ENCODE assay signal across 24 mouse cellular contexts in genomic region chr6:135041930-135042329, GRCm38 (mm10). TPM values are rescaled to one million over a fixed set of nuclear protein-coding genes. Genes with fewer than 3 reads are reported as not detected.
DNase-seq lines count a peak whose midpoint lies in the region; TF ChIP-seq lines count a peak whose summit lies in the region.
"Had no signal": no experiment of that assay in that cellular context is flagged by ENCODE, and none has a peak within 500 bp of the region (broad histone marks: within the 10 kb centered on the region; RNA-seq: fewer than 3 reads in every experiment).

No protein-coding gene starts in this region.

- H3K4me1 ChIP-seq in ES-Bruce4 (ENCODE audit: control insufficient read depth, insufficient read depth, low read length) (peaks cover 6% of the 10 kb centered on the region), ES-E14 (ENCODE audit: control insufficient read depth in 2 of 2, insufficient read depth in 2 of 2, low read length in 2 of 2, poor library complexity in 1 of 2) (peaks cover 6 to 9% of the 10 kb centered on the region in 2 experiments; a peak in 3 of 4 replicates)

- H3K9me3 ChIP-seq in ES-Bruce4 (replicated peaks; ENCODE audit: control insufficient read depth, insufficient read depth, low read length, poor library complexity, severe bottlenecking) (no peaks in the 10 kb centered on the region), ES-E14 (ENCODE audit: control insufficient read depth, insufficient read depth, low read depth, low read length) (no peaks in the 10 kb centered on the region)
- H3K9me3 ChIP-seq: embryonic facial prominence, embryonic 15.5 days; forebrain, embryonic 10.5 days; forebrain, embryonic 12.5 days had no signal

- H3K9ac ChIP-seq in ES-Bruce4 (ENCODE audit: low read depth, poor library complexity, severe bottlenecking) (no peak overlapping the region), ES-E14 (ENCODE audit: insufficient read depth, low read depth, low read length, poor library complexity, severe bottlenecking) (no peak overlapping the region)
- H3K9ac ChIP-seq: embryonic facial prominence, embryonic 13.5 days; embryonic facial prominence, embryonic 15.5 days; forebrain, embryonic 12.5 days had no signal

- H3K27ac ChIP-seq in ES-Bruce4 (ENCODE audit: insufficient read depth, low read length) (no peak overlapping the region), ES-E14 (ENCODE audit: insufficient read depth, low read depth, low read length, poor library complexity, severe bottlenecking) (no peak overlapping the region)
- H3K27ac ChIP-seq: embryonic facial prominence, embryonic 13.5 days; embryonic facial prominence, embryonic 15.5 days; forebrain, embryonic 10.5 days; forebrain, embryonic 12.5 days had no signal

- H3K27me3 ChIP-seq in ES-Bruce4 (ENCODE audit: control insufficient read depth, insufficient read depth, low read length, poor library complexity, severe bottlenecking): no peaks in the 10 kb centered on the region
- H3K27me3 ChIP-seq: CH12.LX, Patski had no signal

- no peak for TF ChIP-seq CTCF in ES-Bruce4 (IDR thresholded peaks at IDR 0.05; ENCODE audit: low read depth, low read length)

- H3K36me3 ChIP-seq in ES-Bruce4 (ENCODE audit: control insufficient read depth, insufficient read depth, low read length, poor library complexity, severe bottlenecking) (no peaks in the 10 kb centered on the region), ES-E14 (ENCODE audit: control insufficient read depth, insufficient read depth, low read length, poor library complexity, severe bottlenecking) (no peaks in the 10 kb centered on the region)
- H3K36me3 ChIP-seq: embryonic facial prominence, embryonic 13.5 days; embryonic facial prominence, embryonic 15.5 days; forebrain, embryonic 10.5 days; forebrain, embryonic 12.5 days had no signal

- no peak overlapping the region for H3K4me3 ChIP-seq in ES-Bruce4 (ENCODE audit: low read depth, low read length)
- no peak overlapping the region for H3K4me3 ChIP-seq in ES-E14 (ENCODE audit: insufficient read depth in 1 of 2, low read depth in 1 of 2, low read length in 2 of 2, poor library complexity in 1 of 2, severe bottlenecking in 1 of 2)
- H3K4me3 ChIP-seq: embryonic facial prominence, embryonic 13.5 days; embryonic facial prominence, embryonic 15.5 days; erythroblast, embryonic 14.5 days; forebrain, embryonic 10.5 days; forebrain, embryonic 12.5 days had no signal

- TF ChIP-seq EP300 in ES-Bruce4 (IDR thresholded peaks at IDR 0.05; ENCODE audit: insufficient read depth, low read depth, low read length): peak; percentile 78

- in situ Hi-C loops in ES-E14 (cut with MboI; ENCODE audit: low sequenced_read_pairs in 2 of 2, unreplicated experiment in 2 of 2): no loop called here

- no peak for TF ChIP-seq POLR2A in ES-Bruce4 (IDR thresholded peaks at IDR 0.05; ENCODE audit: insufficient read depth, low read length)

- DNase-seq in ES-E14 (ENCODE audit: low read depth, low spot score) (peak; percentile 42), WW6 (ENCODE audit: low read depth, low spot score) (peak; percentile 79)
- DNase-seq in spleen, postnatal 14 days (ENCODE audit: low spot score in 2 of 2): no peak
- no peak for DNase-seq in adrenal gland, postnatal 4 days (ENCODE audit: low spot score in 2 of 2)
- DNase-seq in layer of hippocampus, adult 9-10 months (ENCODE audit: low spot score): no peak
- DNase-seq: adrenal gland, adult 2 months; adrenal gland, postnatal 10 days; adrenal gland, postnatal 25 days; B cell, adult 2 months; cerebellum, adult 11-12 months; cerebellum, adult 2 months; cerebellum, adult 9-10 months; cerebellum, postnatal 14 days; cerebellum, postnatal 36 days; embryo, embryonic 11 days had no signal

TF ChIP-seq in ES-E14, 5 proteins besides CTCF, POLR2A, EP300 and RAD21:
- no peak for TF ChIP-seq ZNF384 (IDR thresholded peaks at IDR 0.05; ENCODE audit: low read depth, low read length)
- TF ChIP-seq HCFC1 (IDR thresholded peaks at IDR 0.05; ENCODE audit: borderline replicate concordance, insufficient read depth, low read length): no peak
- TF ChIP-seq CHD2 (IDR thresholded peaks at IDR 0.05; ENCODE audit: low read depth, low read length): no peak
- no peak for TF ChIP-seq ZC3H11A (IDR thresholded peaks at IDR 0.05; ENCODE audit: borderline replicate concordance, low read depth, low read length)
- no peak for TF ChIP-seq MAFK (IDR thresholded peaks at IDR 0.05; ENCODE audit: insufficient read depth, low read depth, low read length)

RNA-seq across cellular contexts. Expression of gene Gprc5a, which starts 23.5 kb away (rescaled TPM):
- 46.0 and 48.4 TPM in 2 replicates for polyA plus RNA-seq in ES-Bruce4 (2011; ENCODE audit: insufficient read depth, insufficient read length, low read depth, missing spikeins)
- total RNA-seq in ES-E14 (2012; rRNA removed): 7.8 and 10.6 TPM in 2 replicates
- 1 to 10 TPM; 1.7 to 3.0 TPM for total RNA-seq in adrenal gland, postnatal 4 days (2021)
- total RNA-seq: MEL had no signal
- polyA plus RNA-seq: erythroblast, embryonic 14.5 days had no signal

RNA-seq across cellular contexts. Expression of gene Ddx47, which starts 30.5 kb away (rescaled TPM):
- 114 and 123 TPM in 2 replicates for polyA plus RNA-seq in ES-Bruce4 (2011; ENCODE audit: insufficient read depth, insufficient read length, low read depth, missing spikeins)
- 72.4 and 75.1 TPM in 2 replicates for total RNA-seq in ES-E14 (2012; rRNA removed)
- total RNA-seq in adrenal gland, postnatal 4 days (2021): 10 to 100 TPM; 74.1 to 84.0 TPM

Comparison
In these comparisons a context has a peak if more than half of its experiments do, and no peak if none do; other contexts are left out.
1. DNase-seq: peak in ES-E14 (single experiment) and WW6 (single experiment); none in spleen, postnatal 14 days (0 of 2), adrenal gland, postnatal 4 days (0 of 2) and layer of hippocampus, adult 9-10 months (single experiment).